Mouse (Mus musculus) inflammation-experienced regulatory T-cells, adult 6 months (primary cell): Measurements from ENCODE around the gene Edn3. TPM values are rescaled to one million over a fixed set of nuclear protein-coding genes. Genes with fewer than 3 reads are reported as not detected.

ENCODE experiments used
- ATAC-seq: one replicate; pipeline ENCODE4 v1.8.0; 2017
- polyA plus RNA-seq, 3 experiments: library from polyadenylated mRNA; unstranded; fragments of 100-300 nt; shearing (Covaris generic); gene quantifications; one replicate each; pipeline ENCODE4 v1.2.1; 2017

The Edn3 gene
- polyA plus RNA-seq: not detected

DNA sequence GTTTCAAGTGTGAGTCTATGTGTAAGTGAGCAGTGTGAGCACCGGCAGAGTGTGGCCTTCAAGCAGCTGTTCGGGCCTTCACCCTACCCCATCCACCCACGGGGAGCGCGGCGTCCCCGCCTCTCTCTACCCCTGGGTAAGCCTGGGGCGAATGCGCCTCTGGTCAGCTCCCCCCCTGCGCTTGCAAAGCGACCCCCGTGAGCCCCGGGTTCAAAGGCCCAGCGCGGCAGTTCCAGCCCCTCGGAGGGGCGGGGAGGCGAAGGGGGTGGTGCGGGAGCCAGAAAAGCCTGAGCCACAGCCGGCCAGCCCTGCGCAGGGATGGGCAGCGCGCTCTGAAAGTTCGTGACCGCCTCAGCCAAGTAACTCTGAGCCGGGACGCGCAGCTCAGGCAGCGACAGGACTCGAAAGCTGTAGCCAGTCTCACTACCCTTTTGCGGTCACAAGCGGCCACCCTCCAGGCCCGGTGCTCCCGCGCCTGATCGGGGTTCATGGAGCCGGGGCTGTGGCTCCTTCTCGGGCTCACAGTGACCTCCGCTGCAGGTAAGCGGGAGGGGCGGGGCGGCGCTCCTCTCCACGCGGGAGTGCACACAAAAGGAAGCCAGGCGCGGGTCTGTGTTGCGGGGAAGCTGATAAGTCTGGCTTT, at the start of gene Edn3:
Gene Edn3, plus strand, starts transcription at position 141 of the 643 bp plus-strand sequence.
- ATAC-seq: no peak

DNA sequence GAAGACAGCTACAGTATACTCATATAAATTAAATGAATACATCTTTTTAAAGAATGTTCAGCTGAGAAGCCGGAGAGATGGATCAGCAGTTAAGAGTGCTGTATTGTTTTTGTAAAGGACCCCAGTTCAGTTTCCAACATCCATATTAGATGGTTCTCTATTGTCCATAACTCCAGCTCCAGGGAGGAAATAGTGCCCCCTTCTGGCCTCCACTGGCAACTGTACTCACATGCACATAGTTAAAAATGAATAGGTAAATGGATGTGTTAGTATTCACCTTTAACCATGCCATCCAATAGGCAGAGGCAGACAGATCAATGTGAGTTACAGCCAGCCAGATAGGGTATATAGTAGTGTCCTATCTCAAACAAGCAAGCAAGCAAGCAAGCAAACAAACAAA, 48.4 kb upstream of the Edn3 start:
- no peak for ATAC-seq

DNA sequence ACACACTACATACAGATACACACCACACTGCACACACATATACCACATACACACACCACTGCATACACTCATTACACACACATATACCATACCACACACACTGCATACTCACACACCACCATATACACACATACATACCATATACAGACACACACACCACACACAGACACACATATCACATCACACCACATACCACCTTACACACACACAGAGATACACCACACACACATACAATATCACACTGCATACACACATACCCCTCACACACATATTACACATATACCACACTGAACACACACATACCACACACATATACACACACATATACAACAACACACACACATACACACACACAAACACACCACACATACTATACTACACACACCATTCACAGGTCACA, 44.5 kb upstream of the Edn3 start:
- no peak for ATAC-seq

DNA sequence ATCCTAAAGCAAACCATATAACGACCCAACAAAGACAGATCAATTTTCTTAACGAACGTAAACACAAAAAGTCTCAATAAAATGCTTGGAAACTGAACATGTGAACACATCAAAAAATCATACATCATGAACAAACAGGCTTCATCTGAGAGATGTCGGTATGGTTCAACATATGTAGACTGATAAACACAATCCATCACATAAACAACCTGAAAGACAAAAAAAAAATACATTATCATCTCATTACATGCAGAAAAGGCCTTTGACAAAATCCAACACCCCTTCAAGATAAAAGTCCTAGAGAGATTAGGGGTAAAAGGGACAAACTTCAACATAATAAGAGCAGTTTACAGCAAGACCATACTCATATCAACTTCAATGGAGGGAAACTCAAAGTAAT, 42.6 kb upstream of the Edn3 start:
- ATAC-seq: no peak

DNA sequence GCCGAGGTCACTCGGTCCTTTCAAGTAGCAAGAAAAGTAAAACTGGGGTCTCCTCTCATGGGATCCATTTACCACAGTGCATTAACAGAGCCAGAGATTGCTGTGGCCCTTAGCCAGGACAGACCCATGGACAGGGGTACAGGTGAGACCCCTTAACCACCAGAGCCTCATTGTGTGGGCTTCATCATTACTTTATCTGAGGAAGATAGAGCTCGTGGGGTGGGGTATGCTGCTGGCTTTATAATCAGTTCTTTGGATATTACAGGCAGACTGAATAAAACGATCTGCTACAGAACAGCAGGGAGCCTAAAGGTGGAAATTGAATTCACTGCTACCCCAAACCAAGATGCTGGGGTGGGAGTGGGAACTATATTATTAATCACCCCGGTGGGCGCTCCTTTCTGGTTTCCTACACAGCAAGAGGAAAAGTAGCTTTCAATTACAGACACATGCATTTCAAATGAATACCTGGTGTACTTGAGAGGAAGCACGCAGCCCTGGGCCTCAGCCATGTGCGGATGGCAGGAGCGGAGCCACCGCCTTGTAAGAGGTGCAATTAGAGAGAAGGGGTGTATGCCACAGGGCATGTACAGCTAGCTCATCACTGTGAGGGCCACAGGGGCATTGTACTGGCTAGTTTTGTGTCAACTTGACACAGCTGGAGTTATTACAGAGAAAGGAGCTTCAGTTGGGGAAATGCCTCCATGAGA, 33.1 kb upstream of the Edn3 start:
- no peak for ATAC-seq

DNA sequence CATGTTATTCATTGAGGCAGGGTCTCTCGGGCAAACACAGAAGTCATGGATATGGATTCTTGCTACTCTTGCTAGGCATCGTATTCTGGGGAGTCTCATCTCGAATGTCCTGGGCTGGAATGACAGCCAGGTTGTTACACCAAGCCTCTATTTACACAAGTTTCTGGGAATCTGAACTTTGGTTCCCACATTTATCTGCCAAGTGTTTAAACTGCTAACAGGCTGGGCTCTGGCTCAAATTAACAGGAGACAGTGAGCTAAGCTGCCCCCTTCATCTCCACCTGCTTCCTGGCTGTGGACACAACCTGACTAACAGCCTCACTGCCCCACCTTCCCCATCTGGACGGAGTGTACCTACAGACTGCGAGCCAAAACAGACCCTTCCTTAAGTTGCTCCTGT, 28.5 kb upstream of the Edn3 start:
- ATAC-seq: no peak

DNA sequence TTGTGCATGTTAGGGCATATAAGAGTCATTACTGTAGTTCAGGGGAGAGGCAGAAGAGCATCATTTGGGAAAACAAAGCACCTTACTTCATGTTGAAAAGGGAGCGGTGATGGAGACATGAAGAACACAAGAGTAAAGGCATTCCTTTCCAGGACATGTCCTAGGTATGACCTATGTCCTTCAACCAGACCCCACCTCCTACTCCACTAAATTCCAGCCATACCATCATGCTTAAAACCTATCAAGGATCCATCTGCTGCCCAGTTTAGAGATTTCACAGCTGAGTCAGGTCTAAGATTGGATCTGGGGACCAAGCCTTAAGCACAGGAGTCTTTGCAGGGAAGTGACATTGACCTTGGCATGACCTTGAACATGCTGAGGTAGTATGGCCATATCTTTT, 25.1 kb upstream of the Edn3 start:
- no peak for ATAC-seq

DNA sequence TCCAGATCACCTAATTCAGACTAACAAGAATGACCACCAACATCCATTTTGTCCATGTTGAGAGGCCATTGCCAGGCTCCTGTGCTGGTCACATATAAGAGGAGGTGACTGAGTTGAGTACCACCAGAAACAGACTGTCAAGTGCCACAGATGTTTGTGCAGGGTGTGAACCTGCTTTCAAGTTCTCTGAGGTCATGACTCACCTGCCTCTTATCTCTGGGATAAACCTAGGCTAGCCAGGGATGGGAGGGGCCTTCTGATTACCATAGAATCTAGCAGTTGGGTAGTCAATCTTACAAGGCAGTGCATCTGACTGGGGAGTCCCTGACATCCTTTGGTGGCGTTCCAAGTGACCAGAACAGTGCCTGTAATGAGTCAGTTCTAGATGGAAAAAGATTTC, 13.2 kb upstream of the Edn3 start:
- no peak for ATAC-seq

DNA sequence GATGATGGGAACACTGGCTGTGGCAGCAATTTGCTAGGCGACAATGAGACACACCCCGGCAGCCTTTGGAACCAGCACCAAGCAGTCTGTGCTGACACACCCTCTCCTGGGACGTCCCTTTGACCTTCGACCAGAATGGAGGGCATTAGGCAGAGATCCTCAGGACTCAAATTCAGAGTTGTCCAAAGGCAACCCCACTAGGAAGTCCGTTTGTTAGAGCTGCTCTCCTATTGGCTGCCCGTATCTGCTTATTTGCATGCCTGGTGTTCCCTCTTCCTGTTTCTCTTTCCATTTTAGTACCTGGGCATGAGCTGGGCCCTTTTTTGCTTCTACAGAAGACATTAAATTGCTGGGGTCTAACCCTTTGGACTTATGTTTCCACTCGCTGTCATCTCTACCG, 12.0 kb upstream of the Edn3 start:
- no peak for ATAC-seq

DNA sequence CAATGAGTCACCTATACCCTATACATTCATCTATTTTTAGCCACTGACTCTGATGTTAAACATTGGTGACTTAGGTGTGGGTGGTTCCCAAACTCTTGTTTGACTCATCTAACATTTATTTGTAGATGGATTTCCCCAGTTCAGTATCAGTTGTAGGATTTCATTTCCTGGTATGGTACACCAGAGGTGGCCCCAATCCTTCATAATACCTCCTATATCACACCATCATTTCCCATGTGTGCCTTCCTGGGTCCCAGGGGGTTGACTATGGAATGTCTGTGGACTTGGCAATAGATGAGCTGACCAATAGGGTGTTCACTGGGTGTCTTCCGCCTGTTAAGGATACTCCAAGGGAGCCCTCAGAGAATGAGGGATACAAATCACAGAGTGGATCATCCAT, 7.2 kb upstream of the Edn3 start:
- ATAC-seq: no peak

DNA sequence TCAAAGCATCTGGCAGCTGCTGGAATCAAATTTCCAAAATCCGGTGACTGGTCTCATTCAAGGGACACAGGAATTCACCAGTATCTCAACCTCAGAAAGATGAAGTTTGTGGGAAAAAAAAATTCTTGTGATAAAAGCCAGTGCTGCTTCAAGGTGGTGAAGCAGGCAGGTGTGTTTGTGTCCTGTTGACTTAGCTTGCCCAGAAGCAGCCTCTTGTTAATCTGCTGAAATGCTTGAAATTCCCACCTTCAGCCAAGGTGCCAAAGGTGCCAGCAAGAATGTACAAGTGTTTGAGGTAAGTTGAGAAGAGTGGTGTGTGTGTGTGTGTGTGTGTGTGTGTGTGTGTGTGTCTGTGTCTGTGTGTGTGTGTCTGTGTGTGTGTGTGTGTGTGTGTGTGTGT, 6.2 kb upstream of the Edn3 start:
- no peak for ATAC-seq

DNA sequence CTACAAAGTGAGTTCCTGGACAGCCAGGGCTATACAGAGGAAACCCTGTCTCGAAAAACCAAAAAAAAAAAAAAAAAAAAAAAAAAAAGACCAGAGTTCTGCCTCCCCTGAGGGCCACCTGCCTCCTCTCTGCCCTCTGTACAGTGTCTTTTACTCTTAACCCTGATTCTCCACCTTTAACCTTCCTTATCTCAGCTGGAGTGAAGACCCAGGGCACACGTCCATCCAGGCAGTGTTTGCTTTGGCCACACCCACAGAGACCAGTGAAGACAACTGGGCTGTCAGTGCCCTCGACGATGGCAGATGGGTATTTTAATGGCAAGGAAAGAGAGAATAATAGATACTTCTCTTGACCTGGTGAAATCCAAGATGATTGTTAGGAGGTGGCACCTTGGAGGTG, 1.2 kb upstream of the Edn3 start:
- no peak for ATAC-seq

DNA sequence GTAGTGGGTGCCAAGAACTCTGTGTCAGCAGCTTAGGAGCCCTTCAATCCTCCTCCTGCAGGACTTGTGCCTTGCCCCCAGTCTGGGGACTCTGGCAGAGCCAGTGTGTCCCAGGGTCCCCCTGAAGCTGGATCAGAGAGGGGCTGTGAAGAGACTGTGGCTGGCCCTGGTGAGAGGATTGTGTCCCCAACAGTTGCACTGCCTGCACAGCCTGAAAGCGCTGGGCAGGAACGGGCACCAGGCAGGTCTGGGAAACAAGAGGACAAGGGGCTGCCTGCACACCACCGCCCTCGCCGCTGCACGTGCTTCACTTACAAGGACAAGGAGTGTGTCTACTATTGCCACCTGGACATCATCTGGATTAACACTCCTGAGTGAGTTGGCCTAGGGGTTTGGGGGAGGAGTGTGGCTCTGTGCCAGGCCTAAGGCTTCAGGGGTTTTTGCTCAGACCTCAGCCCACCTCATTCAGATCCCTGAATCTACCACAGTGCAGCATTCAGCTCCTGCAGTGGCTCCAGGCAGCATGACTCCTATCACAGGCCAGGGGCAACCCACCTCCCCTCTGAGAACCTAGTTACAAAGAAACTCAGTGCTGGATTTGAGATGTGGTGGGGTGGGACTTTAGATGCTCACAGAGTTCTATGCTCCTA, 1.2 kb downstream of the Edn3 start:
- ATAC-seq: no peak

DNA sequence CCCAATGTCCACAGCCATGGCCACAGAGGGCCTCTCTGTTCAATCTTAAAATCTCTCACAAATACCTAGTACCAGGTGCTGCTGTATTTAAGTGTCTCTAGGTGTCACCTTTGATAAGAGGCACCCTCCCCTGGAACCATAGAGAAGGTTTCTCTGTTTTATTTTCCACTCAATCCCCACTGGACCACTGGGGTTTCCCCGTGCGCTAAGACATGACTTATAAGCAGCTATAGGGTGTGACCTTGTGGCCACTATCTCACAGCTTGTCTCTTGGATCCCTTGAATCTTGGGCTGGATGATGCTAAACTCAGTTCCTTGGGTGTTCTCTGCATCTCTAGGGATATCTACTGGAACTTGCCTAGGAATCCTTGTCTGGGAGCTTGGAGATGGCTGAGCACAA, 1.9 kb downstream of the Edn3 start:
- ATAC-seq: no peak

DNA sequence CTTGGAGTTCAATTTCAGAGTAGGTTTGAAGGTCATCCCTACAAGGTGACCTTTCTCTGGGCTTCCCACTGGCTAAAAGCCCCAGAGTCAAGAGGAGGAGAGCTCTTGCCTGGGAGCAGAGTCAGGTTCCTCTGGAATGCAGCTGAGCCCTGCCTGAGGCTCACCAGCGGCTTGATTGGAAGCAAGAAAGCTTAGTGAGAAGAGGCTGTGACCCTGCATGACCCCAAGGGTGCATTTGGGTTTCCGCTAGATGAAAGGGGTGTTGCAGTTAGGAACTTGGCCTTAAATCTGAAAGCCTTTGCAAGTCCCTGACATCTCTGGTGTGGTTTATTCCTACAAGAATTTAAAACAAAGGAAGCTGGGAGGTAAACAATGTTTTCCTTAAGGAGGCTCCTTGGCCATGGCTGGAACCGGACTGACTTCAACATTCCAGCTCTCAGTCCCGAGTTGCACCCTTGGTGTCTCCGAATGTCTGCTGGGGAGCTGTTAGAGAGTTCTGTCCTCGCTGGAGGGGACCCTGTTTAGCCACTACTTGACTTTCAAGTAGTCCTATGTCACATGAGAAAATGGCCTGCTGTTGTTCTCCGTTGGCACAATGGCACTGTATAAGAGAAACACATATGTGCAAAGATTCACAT, 8.6 kb downstream of the Edn3 start:
- ATAC-seq: no peak

DNA sequence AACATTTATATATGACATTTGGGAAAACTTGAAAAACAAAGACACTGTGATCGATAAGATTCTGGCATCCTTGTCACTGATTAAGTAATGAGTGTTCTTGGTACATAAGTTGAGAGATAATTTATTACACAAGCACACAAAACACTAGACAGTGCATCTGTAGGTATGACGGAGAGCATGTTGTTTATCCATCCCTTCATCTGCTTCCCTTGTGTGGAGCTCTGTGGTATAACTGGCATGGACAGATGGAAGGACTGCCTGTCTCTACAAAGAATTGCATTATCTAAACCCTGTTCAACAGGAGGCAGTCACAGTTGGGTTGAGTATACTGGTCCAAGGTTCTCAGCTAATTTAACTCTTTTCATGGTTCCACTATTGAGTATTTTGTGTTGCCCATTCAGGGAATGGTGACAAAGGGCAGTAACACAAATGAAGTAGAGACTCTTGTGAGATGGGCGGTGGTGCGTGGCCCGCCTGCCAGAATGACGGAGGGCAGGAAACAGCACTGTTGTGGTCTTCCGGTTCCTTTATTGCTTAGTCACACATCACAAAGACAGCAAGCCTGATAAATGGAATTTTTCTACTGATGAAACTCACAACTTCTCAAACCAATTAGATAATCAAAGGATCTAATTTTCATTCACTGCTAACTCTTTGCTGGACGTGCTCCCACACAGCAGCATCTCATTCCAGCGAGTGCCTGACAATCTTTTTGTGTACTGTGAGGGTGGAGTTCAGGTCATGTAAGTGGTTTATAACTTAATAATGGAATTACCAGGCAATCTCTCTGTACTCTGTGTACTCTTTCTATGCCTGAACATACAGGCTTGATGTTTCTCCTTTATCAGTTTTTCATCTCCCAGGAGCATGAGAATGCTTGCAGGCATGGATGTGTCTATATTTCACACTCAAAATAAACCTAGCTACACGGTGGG, 14.0 kb downstream of the Edn3 start:
- no peak for ATAC-seq

DNA sequence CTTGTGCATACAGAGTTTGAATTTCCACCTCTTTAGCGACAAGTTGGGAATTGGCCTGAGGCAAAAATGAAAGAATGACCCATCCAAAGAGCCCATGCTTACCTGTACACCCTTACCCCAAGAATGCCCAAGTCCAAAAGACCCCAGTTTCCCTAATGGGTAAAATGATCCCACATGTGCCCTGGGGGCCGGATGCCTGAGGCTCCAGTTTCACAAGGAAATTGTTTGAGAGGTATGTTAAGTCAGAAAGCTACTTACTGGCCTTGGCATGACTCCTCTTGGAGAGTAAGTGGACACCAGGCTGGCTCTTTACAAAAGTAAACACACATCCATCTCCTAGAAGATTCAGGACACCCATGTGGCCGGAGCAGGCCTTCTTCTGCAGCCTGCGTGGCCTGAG, 21.6 kb downstream of the Edn3 start:
- ATAC-seq: no peak

DNA sequence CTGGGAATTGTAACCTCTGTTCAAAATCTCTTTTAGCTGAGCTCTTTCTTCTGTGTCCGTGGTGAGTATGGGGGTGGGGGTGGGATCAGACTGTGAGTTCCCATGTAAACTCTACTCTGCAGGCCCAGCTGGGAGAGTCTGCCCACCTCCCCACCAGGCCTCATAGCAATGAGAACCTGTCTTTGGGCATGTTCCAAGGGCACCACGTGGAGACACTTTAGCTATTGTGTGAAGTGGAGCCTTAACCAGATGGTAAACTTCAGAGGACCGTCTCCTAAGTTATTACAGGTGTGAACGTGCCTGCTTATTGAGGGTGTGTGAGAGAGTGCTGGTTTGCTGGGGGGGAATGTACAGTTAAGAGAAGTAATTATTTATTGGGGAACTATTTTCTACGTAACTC, 22.5 kb downstream of the Edn3 start:
- ATAC-seq: no peak

DNA sequence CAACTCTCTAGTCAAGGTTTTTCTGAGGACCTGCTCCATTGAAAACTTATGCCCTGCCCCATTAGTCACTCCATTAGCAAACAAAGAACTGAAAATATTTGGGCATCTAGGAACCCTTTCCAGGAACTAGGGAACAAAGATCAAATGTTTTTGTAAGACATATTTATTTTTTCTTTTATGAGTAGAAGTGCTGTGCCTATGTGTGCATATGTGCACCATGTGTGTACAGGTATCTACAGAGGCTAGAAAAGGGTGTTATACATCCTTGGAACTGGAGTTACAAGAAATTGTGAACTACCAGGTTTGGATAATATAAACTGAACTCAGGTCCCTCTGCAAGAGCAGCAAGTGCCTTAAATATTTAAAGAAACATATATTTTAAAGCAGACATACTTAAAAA, 28.4 kb downstream of the Edn3 start:
- no peak for ATAC-seq

DNA sequence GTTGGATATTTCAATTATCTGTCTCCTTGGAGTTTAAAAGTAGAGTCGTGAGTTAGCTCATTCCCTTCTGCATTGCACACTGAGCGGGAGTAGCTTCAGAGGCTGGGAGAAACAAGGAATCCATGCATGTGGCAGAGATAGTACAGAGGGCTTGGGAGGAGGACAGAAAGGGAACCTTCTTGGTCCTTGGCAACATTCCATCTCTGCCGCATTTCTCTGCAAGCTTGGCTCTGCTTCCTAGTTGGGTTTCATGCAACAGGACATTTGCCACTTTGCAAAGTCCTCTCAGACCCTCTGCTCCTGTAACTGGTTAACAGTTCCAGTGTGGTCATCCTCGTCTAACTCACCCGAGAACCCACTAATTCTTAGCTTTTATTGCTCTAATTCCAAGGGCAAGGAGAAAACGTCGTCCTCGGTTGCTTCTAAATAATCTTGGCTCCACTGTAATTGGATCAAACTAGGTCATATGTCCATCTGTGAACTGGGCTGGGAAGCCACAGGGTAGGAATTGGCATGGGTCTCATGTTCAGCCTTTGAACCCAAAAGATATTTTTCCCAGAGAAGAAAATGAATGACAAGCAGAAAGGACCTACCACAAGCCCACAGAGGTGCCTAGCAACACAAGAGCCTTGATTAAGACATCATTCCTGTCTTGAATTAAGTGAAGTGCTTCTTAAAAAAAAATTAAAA, 32.2 kb downstream of the Edn3 start:
- ATAC-seq: no peak

DNA sequence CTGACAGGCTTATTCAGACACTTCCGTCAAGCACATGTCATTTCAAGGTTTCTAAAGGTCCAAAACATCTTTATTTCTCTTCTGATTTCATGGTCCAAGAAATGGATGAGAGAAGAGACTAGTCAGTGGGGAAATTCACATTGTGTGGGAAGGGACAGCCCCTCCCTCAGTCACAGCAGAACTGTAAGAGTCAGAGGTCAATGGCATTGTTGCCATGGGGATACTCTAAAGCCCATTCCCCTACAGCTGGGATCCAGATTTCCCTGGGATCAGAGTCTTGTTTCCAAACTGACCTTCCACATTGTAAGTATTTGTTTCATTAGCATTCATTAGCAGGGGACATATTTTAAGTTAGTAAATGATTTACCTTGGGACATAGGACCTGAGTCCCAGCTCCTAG, 32.8 kb downstream of the Edn3 start:
- no peak for ATAC-seq

DNA sequence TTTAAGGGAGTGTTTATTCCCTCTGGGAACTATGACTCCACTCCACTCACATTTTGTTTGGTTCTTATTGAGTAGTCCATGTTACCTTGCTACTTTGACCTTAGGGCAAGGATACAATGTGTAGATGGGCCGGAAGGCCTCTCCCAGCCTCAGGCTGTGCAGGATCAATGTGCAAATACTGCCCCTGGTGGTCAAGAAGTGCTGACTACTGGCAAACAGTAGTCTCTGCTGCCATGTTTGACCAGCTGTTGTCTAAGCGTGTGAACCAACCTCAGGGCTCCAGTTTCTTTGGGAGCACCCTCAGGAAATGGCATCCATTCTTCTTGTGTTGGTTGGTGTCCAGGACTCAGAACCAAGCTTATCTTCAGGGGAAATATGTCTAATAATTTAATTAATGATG, 36.6 kb downstream of the Edn3 start:
- ATAC-seq: no peak
